Mouse (Mus musculus): ENCODE measurements around the gene Ralgds. TPM values are rescaled to one million over a fixed set of nuclear protein-coding genes. Genes with fewer than 3 reads are reported as not detected.

Ralgds gene
- total and polyA plus RNA-seq, 3 experiments, result 4.1 to 11.4 (median 6.6) TPM

DNA sequence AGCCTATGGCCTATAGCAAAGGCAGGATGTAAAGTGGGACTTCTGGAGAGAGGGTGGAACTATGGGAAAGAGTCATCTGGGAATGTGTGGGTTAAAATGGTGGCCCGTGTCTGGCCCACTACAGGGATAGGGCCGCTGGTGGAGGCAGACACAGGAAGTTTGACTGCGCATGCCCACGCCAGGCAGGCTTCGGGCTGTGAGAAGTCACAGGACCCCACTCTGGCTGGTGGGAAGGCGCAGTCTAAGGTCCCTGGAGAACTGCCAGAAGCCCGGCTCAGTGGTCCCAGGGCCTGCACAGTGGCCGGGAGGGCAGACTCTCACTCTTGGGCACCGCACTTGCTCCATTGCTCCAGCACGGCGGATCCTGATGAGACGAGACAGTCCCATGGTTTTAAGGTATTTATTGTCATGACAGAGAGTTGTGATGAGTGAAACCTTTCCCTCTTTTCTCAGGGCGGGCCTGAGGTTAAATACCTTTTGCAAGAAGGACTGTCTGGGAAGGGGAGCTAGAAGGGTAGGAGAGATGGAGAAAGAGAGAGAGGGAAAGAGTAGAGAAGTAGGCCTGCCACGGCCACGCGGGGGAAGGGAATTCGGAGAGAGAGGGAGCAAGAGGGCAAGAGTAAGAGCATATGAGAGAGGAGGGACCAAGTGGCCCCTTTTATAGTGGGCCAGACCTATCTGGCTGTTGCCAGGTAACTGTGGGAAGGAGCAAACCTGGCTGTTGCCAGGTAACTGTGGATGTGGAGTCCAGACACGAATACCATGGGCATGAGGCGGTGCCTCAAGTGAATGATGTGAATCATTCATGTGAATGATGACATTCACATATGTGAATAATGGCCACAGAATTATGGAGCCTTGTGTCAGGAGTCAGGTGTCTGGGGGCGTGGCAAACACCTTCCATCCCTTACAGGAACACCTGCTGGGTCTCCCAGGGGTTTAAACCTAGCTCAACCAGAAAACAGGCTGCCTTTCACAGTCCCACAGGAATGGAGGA is 33.4 kb upstream of the Ralgds start:
- in situ Hi-C loops (cut with MboI; ENCODE audit: low pct_ligation_motif_present, low pct_unique_long_range_greater_than_20kb, low sequenced_read_pairs), result no loop called here
- Histone ChIP-seq H3K4me3 (replicated peaks in 1 of 3; ENCODE audit: low read depth in 2 of 3, low read length in 2 of 3, poor library complexity in 1 of 3) (no peak overlapping the region), H3K79me2 (replicated peaks; ENCODE audit: control insufficient read depth, extremely low read depth, insufficient read depth, poor library complexity, severe bottlenecking) (no peaks in the 10 kb centered on the region), H3K27me3 (replicated peaks) (peaks cover 10% of the 10 kb centered on the region), H3K9ac (ENCODE audit: insufficient read depth, low read depth) (no peak overlapping the region), H3K9me3 (replicated peaks; ENCODE audit: low read length) (no peaks in the 10 kb centered on the region), H3K36me3 (replicated peaks in 1 of 2; ENCODE audit: control insufficient read depth in 1 of 2, insufficient read depth in 1 of 2, low read length in 1 of 2) (no peaks in the 10 kb centered on the region), H3K27ac (ENCODE audit: insufficient read depth, low read depth) (no peak overlapping the region), H3K4me1 (ENCODE audit: control insufficient read depth in 1 of 2, insufficient read depth in 2 of 2) (no peaks in the 10 kb centered on the region), H3K4me2 (ENCODE audit: insufficient read depth, low read depth, poor library complexity, severe bottlenecking) (no peak overlapping the region)
- TF ChIP-seq ETS1 (conservative IDR thresholded peaks at IDR 0.05; ENCODE audit: low read depth, low read length) (no peak), BHLHE40 (IDR thresholded peaks at IDR 0.05; ENCODE audit: low read depth, low read length) (no peak), TBP (conservative IDR thresholded peaks at IDR 0.05; ENCODE audit: low read depth, low read length) (no peak), MAX (IDR thresholded peaks at IDR 0.05; ENCODE audit: low read length) (no peak)
- DNase-seq (ENCODE audit: extremely low read depth), result no peak
- dilution Hi-C loops (cut with MboI; ENCODE audit: extremely low pct_ligation_motif_present, extremely low pct_unique_long_range_greater_than_20kb, low sequenced_read_pairs), result no loop called here

DNA sequence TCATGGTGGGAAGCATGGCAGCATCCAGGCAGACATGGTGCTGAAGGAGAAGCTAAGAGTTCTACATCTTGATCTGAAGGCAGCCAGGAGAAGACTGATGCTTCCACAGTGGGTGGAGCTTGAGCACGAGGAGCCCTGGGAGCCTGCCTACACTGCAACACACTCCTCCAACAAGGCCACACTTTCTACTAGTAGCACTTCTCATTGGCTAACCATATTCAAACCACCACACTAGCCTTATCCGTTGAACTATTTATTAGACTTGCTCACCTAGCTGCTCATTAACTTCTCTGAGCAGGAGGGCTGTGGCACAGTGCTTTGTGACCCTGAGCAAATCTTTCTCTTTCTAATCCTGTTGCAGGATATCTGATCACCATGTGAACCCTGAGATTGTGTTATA is 29.1 kb upstream of the Ralgds start:
- dilution Hi-C loops (cut with MboI; ENCODE audit: extremely low pct_ligation_motif_present, extremely low pct_unique_long_range_greater_than_20kb, low sequenced_read_pairs) (no loop called here), in situ Hi-C loops (cut with MboI; ENCODE audit: low pct_ligation_motif_present, low pct_unique_long_range_greater_than_20kb, low sequenced_read_pairs) (no loop called here)
- TF ChIP-seq ZKSCAN1 (IDR thresholded peaks at IDR 0.05; ENCODE audit: borderline replicate concordance, low read depth, low read length) (no peak), SMC3 (IDR thresholded peaks at IDR 0.05; ENCODE audit: low read depth, low read length) (no peak), NRF1 (IDR thresholded peaks at IDR 0.05; ENCODE audit: low read depth, low read length) (no peak), MXI1 (IDR thresholded peaks at IDR 0.05; ENCODE audit: low read depth, low read length) (no peak), MYC (IDR thresholded peaks at IDR 0.05; ENCODE audit: low read depth, low read length) (no peak), MAX (IDR thresholded peaks at IDR 0.05; ENCODE audit: low read length) (no peak), MAZ (IDR thresholded peaks at IDR 0.05; ENCODE audit: low read depth, low read length) (no peak), MEF2A (IDR thresholded peaks at IDR 0.05; ENCODE audit: borderline replicate concordance, low read depth, low read length) (no peak)
- Histone ChIP-seq H3K27ac (ENCODE audit: insufficient read depth, low read depth) (no peak overlapping the region), H3K4me2 (ENCODE audit: insufficient read depth, low read depth, poor library complexity, severe bottlenecking) (no peak overlapping the region), H3K79me2 (replicated peaks; ENCODE audit: control insufficient read depth, extremely low read depth, insufficient read depth, poor library complexity, severe bottlenecking) (no peaks in the 10 kb centered on the region), H3K9me3 (replicated peaks; ENCODE audit: low read length) (peaks cover 2% of the 10 kb centered on the region), H3K36me3 (replicated peaks in 1 of 2; ENCODE audit: control insufficient read depth in 1 of 2, insufficient read depth in 1 of 2, low read length in 1 of 2) (no peaks in the 10 kb centered on the region), H3K4me3 (replicated peaks in 1 of 3; ENCODE audit: low read depth in 2 of 3, low read length in 2 of 3, poor library complexity in 1 of 3) (no peak overlapping the region), H3K4me1 (ENCODE audit: control insufficient read depth in 1 of 2, insufficient read depth in 2 of 2) (no peaks in the 10 kb centered on the region), H3K9ac (ENCODE audit: insufficient read depth, low read depth) (no peak overlapping the region), H3K27me3 (replicated peaks) (peaks cover 20% of the 10 kb centered on the region)
- no peak for DNase-seq (ENCODE audit: extremely low read depth)

Data from CH12.LX (cell line).